ENCODE assay signal across 29 mouse cellular contexts in the genomic region with DNA sequence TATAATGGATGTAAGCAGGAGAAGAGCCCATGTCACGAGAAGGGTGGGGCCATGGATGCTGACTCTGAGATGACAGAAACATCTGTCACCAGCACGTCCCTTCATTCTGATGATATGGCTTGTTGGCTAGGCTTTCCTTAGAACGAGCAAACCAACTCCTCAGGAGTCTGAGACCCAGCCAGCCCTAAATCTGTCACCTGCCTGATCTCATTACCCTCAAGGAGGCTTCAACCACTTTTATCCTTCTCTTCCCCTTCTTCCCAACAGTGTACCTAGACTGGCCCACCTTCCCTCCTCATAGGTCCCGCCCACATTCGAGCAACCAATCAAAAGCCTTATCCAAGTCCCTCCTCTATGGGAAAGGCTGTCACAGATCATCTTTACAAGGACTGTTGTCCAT.
"Had no signal": no experiment of that assay in that cellular context is flagged by ENCODE, and none has a peak within 500 bp of the region (broad histone marks: within the 10 kb centered on the region; RNA-seq: fewer than 3 reads in every experiment).

No protein-coding gene starts in this region.

- H3K4me1 ChIP-seq: heart, embryonic 12.5 days; heart, embryonic 15.5 days; intestine, embryonic 15.5 days had no signal

- H3K4me3 ChIP-seq: heart, embryonic 12.5 days; heart, embryonic 13.5 days; heart, embryonic 15.5 days; hindbrain, embryonic 10.5 days; hindbrain, embryonic 12.5 days; hindbrain, embryonic 13.5 days; hindbrain, embryonic 15.5 days; intestine, embryonic 15.5 days; kidney, embryonic 15.5 days; layer of hippocampus, adult 2 months had no signal

- DNase-seq: heart, postnatal 10 days; heart, postnatal 14 days; heart, postnatal 36 days; heart, postnatal 4 days; kidney, adult 11 months; kidney, adult 18-20 months; kidney, adult 2 months; kidney, adult 8-10 months; kidney, adult 9 months; kidney, postnatal 10 days; kidney, postnatal 14 days; kidney, postnatal 25 days; kidney, postnatal 36 days; kidney, postnatal 4 days; layer of hippocampus, adult 9-11 months; layer of hippocampus, postnatal 36 days had no signal

- H3K27me3 ChIP-seq: heart, embryonic 12.5 days; heart, embryonic 13.5 days; heart, embryonic 15.5 days; hindbrain, embryonic 12.5 days; hindbrain, embryonic 13.5 days; hindbrain, embryonic 15.5 days; intestine, embryonic 15.5 days; kidney, embryonic 15.5 days had no signal

- H3K27ac ChIP-seq: heart, embryonic 13.5 days; heart, embryonic 15.5 days; hindbrain, embryonic 10.5 days; hindbrain, embryonic 12.5 days; hindbrain, embryonic 13.5 days; hindbrain, embryonic 14.5 days; hindbrain, embryonic 15.5 days; hindbrain, postnatal 0 days; intestine, embryonic 15.5 days; kidney, embryonic 15.5 days; kidney, postnatal 0 days; layer of hippocampus, adult 2 months had no signal
